Mouse (Mus musculus) limb, embryonic 14.5 days (tissue): Measurements from ENCODE around the gene Timd2. TPM values are rescaled to one million over a fixed set of nuclear protein-coding genes. Genes with fewer than 3 reads are reported as not detected.

ENCODE experiments used
- ATAC-seq: fragments of 200-750 bp; cut with Nextera tagmentation; 2 replicates; pipeline ENCODE4 v1.8.0; 2017; ENCODE audit warnings: low read depth, moderate number of reproducible peaks, moderate TSS enrichment; ENCODE audit not compliant: low FRiP score
- DNase-seq: peaks from one replicate; pipeline ENCODE4 v3.0.0-alpha.2; 2015; ENCODE audit warnings: low spot score
- H3K27ac ChIP-seq: fragments of 300-500 bp; sonication (generic); replicated peaks from 2 replicates; pipeline ENCODE4 v1.5.1; 2014; ENCODE audit warnings: low read depth, mild to moderate bottlenecking, low read length, moderate library complexity, mixed read lengths
- H3K27me3 ChIP-seq: fragments of 300-500 bp; sonication (generic); 2 replicates; pipeline ENCODE4 v1.6.1; 2014; ENCODE audit warnings: low read length, mixed read lengths; ENCODE audit not compliant: control insufficient read depth, insufficient read depth
- H3K36me3 ChIP-seq: fragments of 300-500 bp; sonication (generic); 2 replicates; pipeline ENCODE4 v1.6.1; 2014; ENCODE audit warnings: mild to moderate bottlenecking, low read length, moderate library complexity, mixed read lengths; ENCODE audit not compliant: control insufficient read depth, insufficient read depth
- H3K4me1 ChIP-seq: fragments of 300-500 bp; sonication (generic); 2 replicates; pipeline ENCODE4 v1.6.1; 2014; ENCODE audit warnings: antibody characterized with exemption, low read length, mixed read lengths; ENCODE audit not compliant: control insufficient read depth, insufficient read depth
- H3K4me2 ChIP-seq: fragments of 300-500 bp; sonication (generic); replicated peaks from 2 replicates; pipeline ENCODE4 v1.6.1; 2014; ENCODE audit warnings: low read depth, mild to moderate bottlenecking, low read length, moderate library complexity; ENCODE audit not compliant: severe bottlenecking
- H3K4me3 ChIP-seq: fragments of 300-500 bp; sonication (generic); replicated peaks from 2 replicates; pipeline ENCODE4 v1.5.1; 2014; ENCODE audit warnings: low read length
- H3K9ac ChIP-seq: fragments of 300-500 bp; sonication (generic); 2 replicates; pipeline ENCODE4 v1.6.1; 2014; ENCODE audit warnings: mild to moderate bottlenecking, low read depth, low read length, moderate library complexity; ENCODE audit not compliant: severe bottlenecking
- H3K9me3 ChIP-seq: fragments of 300-500 bp; sonication (generic); 2 replicates; pipeline ENCODE4 v1.6.1; 2016; ENCODE audit warnings: low read length; ENCODE audit not compliant: control insufficient read depth
- POLR2A ChIP-seq: fragments of 200-500 bp; IDR thresholded peaks from 2 replicates; pipeline ENCODE4 v1.8.0; 2012; ENCODE audit warnings: inconsistent platforms, mild to moderate bottlenecking, moderate library complexity, borderline replicate concordance; ENCODE audit not compliant: insufficient read depth, insufficient read length; ENCODE audit errors: extremely low read depth
- WGBS: fragments of 180-500 bp; shearing (Covaris S2); extraction: QIAGEN DNeasy Blood & Tissue Kit; methylation state at CpG from one replicate; pipeline ENCODE4 v1.1.7; 2014; 5-methylcytosine and 5-hydroxymethylcytosine counted together
- polyA plus RNA-seq, 2 experiments: library from polyadenylated mRNA; depleted of rRNA in 1 of 2; stranded (reverse) in 1 of 2; unstranded in 1 of 2; fragments of >200 nt; fragmentation: Nextera tagmentation in 1 of 2; extraction: Ambion mirVana in 1 of 2; gene quantifications; 2 replicates each; pipeline versions ENCODE4 v1.2.1 to v1.2.3; 2012 to 2014

Timd2 gene
- polyA plus RNA-seq, 2 experiments = 0.11 TPM; not detected in 1

DNA sequence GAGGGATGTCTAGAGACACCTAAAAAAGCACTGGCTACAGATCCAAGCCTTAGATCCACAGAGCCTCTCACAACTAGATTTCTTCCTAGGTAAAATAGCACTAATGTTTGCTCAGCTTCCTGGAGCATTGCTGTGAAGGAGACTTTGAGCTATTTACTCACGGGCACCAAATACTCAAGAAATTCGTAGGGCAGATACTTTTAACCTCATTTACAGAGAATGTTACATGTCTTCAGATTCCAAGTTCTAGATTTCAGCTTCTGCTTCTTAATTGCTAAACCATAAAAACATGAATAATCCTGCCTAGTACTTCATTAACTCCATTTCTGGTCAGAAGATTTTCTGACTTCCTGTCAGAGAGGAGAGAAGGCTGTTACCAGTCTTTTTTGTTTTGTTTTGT lies 16.7 kb downstream of the Timd2 start:
- no peaks in the 10 kb centered on the region for H3K27me3 ChIP-seq
- ATAC-seq (no peak), DNase-seq (no peak)
- no peaks in the 10 kb centered on the region for H3K36me3 ChIP-seq
- H3K4me3 ChIP-seq = no peak overlapping the region
- 82% methylated on average over 2 of the region's 2 CpGs for WGBS
- no peaks in the 10 kb centered on the region for H3K9me3 ChIP-seq
- H3K4me1 ChIP-seq = no peaks in the 10 kb centered on the region
- no peak for TF ChIP-seq POLR2A
- H3K27ac ChIP-seq = no peak overlapping the region
- H3K9ac ChIP-seq = no peak overlapping the region
- no peak overlapping the region for H3K4me2 ChIP-seq

DNA sequence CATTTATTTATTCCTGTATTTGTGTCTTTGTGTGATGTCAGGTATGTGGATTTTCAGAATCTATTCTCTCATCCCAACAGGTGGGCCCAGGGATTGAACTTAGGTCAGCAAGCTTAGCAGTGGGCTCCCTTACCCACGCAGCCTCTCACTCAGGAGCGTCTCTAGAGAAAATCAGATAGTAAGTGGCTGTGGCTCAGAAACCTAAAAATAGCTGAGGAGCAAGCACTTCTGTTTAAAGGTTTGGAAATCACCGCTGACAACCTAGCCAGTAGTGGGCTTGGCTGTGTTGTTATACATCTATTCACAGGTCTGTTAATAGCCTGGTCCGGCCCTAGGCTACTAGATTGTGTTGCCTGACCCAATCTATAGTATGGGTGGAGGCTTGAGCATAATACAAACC lies 23.1 kb downstream of the Timd2 start:
- no peak for ATAC-seq
- Histone ChIP-seq H3K27me3 (no peaks in the 10 kb centered on the region), H3K4me3 (no peak overlapping the region), H3K9ac (no peak overlapping the region), H3K27ac (no peak overlapping the region), H3K9me3 (no peaks in the 10 kb centered on the region), H3K36me3 (no peaks in the 10 kb centered on the region), H3K4me2 (no peak overlapping the region), H3K4me1 (no peaks in the 10 kb centered on the region)
- TF ChIP-seq POLR2A = no peak
- DNase-seq = no peak
- 55% methylated on average over 4 of the region's 4 CpGs for WGBS

DNA sequence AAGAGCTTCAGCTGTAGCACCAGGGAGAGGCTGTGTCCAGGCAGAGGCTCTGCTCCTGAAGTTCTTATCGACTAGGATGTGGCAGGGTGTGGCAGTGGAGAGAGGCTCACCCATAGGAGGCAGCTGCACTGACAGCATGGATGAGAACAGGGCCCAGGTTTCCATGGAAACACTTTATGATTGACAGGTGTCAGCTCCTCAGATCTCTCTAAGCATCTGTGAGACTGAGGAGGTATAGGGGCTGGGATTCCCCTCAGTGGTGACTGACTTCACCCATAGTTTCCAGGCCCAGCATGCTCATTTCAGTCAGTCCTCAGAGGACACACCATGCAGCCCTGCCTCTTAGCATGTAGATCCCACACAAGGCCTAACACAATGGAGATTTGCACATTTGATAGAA lies 24.0 kb downstream of the Timd2 start:
- H3K9ac ChIP-seq = no peak overlapping the region
- H3K4me2 ChIP-seq = no peak overlapping the region
- DNase-seq (no peak), ATAC-seq (no peak)
- no peaks in the 10 kb centered on the region for H3K4me1 ChIP-seq
- H3K4me3 ChIP-seq = no peak overlapping the region
- H3K9me3 ChIP-seq = no peaks in the 10 kb centered on the region
- TF ChIP-seq POLR2A = no peak
- no peak overlapping the region for H3K27ac ChIP-seq
- H3K36me3 ChIP-seq = no peaks in the 10 kb centered on the region
- H3K27me3 ChIP-seq = no peaks in the 10 kb centered on the region
- 82% methylated on average over 1 of the region's 1 CpGs for WGBS

DNA sequence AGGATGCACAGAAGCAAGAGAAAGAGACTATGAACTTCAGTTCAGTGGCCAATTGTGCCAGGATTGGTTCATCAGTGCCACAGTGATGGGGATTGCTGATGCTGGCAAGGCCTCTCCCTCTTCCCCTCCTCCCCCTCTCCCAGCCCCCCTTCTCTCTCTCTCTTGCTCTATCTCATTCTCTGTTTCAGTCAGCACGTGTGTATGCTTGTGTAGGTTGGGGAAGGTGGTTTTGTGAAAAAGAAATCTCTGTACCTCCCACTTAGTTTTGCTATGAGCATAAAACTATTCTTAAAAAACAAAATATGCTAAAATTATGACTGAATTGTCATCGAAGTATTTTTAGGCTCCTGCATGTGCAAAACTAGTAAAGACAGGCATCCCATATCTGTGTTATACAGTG lies 38.9 kb downstream of the Timd2 start:
- Histone ChIP-seq H3K4me2 (no peak overlapping the region), H3K4me3 (no peak overlapping the region), H3K9ac (no peak overlapping the region), H3K9me3 (no peaks in the 10 kb centered on the region), H3K27ac (no peak overlapping the region), H3K27me3 (no peaks in the 10 kb centered on the region), H3K36me3 (no peaks in the 10 kb centered on the region), H3K4me1 (no peaks in the 10 kb centered on the region)
- 60% methylated on average over 2 of the region's 2 CpGs for WGBS
- DNase-seq (no peak), ATAC-seq (no peak)
- TF ChIP-seq POLR2A = no peak

DNA sequence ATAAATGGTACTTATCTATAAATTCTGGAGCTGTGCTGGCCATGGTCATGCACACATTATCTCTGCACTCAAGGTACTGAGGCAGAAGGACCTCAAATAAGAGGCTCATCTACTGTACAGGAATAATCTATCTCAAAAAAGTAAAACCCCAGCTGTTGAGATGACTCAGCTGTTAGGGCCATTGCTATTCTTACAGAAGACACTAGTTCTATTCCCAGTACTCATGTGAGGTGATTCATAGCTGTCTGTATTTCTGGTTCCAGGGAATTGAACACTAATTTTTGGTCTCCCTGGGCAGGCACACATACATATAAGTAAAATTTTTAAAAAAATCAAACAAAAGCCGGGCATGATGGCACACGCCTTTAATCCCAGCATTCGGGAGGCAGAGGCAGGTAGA lies 39.8 kb downstream of the Timd2 start:
- TF ChIP-seq POLR2A = no peak
- Histone ChIP-seq H3K4me3 (no peak overlapping the region), H3K4me2 (no peak overlapping the region), H3K27ac (no peak overlapping the region), H3K36me3 (no peaks in the 10 kb centered on the region), H3K9ac (no peak overlapping the region), H3K9me3 (no peaks in the 10 kb centered on the region), H3K27me3 (no peaks in the 10 kb centered on the region), H3K4me1 (no peaks in the 10 kb centered on the region)
- ATAC-seq (no peak), DNase-seq (no peak)
- 95% methylated on average over 3 of the region's 3 CpGs for WGBS

DNA sequence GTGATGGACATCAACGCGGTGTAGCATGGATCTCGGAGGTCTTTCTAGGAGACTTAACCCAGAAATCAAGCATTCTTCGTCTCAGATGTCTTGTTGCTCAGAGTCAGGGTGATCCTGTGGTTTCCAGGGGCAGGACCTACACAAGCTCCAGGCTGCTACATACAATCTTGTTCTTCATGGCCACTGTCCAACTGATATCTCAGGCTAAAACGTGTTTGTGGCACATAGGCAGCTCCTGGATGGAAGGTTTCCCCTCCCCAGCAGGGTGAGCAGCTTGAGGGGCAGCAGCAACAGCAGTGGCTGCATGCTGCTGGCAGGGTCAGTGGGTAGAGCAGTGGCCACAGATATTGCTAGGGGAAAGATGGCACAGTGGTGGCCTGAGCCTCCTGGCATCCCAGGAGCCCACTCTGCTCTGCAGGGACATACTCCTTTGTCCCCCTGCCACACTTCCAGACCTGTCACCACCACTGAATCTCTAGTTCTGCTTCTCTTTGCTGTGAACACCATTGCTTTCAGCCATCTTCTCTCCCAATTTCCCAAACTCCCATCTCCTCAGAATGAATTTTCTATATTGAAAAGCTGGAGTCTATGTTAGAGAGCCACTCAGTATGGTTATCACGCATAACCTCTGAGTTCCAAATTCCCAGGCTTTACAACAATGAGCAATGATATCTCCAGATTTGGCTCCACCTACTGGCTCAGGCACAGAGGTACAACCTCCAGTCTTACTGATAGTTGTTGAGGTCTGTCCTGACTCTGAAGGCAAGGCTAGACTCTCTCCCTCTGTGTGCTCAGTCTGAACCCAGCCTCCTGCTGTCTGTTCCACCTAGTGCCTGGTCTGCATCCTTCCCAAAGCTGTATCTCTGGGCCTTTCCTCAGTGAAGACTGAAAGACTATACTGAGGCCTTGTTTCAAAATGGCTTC lies 41.0 kb downstream of the Timd2 start:
- H3K9me3 ChIP-seq = no peaks in the 10 kb centered on the region
- ATAC-seq = peak; percentile 65; the same call in 1 of the 2 replicates
- TF ChIP-seq POLR2A = no peak
- H3K4me1 ChIP-seq = no peaks in the 10 kb centered on the region
- no peaks in the 10 kb centered on the region for H3K27me3 ChIP-seq
- no peak overlapping the region for H3K4me3 ChIP-seq
- no peak overlapping the region for H3K27ac ChIP-seq
- WGBS = 61% methylated on average over 6 of the region's 6 CpGs
- H3K4me2 ChIP-seq = no peak overlapping the region
- no peak overlapping the region for H3K9ac ChIP-seq
- DNase-seq = peak; percentile 63
- no peaks in the 10 kb centered on the region for H3K36me3 ChIP-seq
